Mouse (Mus musculus): ENCODE data around the gene Gm20388. TPM values are rescaled to one million over a fixed set of nuclear protein-coding genes. Genes with fewer than 3 reads are reported as not detected.

Gene Gm20388
- total RNA-seq, 2 experiments from 2014 or later: 1.3 to 8.5 TPM

GRCm38 (mm10) chr8:120683602-120684001 is 773.0 kb downstream of the Gm20388 start:
- DNase-seq (ENCODE audit: low spot score in 2 of 2): peak; percentile 80 to 81

GRCm38 (mm10) chr8:120684082-120684481 is 773.4 kb downstream of the Gm20388 start:
- no peak for DNase-seq (ENCODE audit: low spot score in 2 of 2)

- peak; percentile 46 to 59 for DNase-seq (ENCODE audit: low spot score in 2 of 2)
These were observed 774.5 kb downstream of the Gm20388 start for GRCm38 (mm10) chr8:120685097-120685496.

GRCm38 (mm10) chr8:120685591-120685990 is 775.0 kb downstream of the Gm20388 start:
- DNase-seq (ENCODE audit: low spot score in 2 of 2): no peak

- no peak for DNase-seq (ENCODE audit: low spot score in 2 of 2)
These were observed 775.4 kb downstream of the Gm20388 start for GRCm38 (mm10) chr8:120686051-120686450.

- DNase-seq (ENCODE audit: low spot score in 2 of 2): no peak
These were observed 775.9 kb downstream of the Gm20388 start for GRCm38 (mm10) chr8:120686576-120686975.

GRCm38 (mm10) chr8:120687786-120688185 is 777.1 kb downstream of the Gm20388 start:
- DNase-seq (ENCODE audit: low spot score in 2 of 2): no peak

- DNase-seq (ENCODE audit: low spot score in 2 of 2): no peak
These were observed 777.9 kb downstream of the Gm20388 start for GRCm38 (mm10) chr8:120688511-120688910.

GRCm38 (mm10) chr8:120692934-120693333 is 782.3 kb downstream of the Gm20388 start:
- no peak for DNase-seq (ENCODE audit: low spot score in 2 of 2)

- no peak for DNase-seq (ENCODE audit: low spot score in 2 of 2)
These were observed 783.3 kb downstream of the Gm20388 start for GRCm38 (mm10) chr8:120693861-120694493.

GRCm38 (mm10) chr8:120696401-120697153 is 785.9 kb downstream of the Gm20388 start:
- DNase-seq (ENCODE audit: low spot score in 2 of 2): no peak

GRCm38 (mm10) chr8:120697154-120697978 is 786.7 kb downstream of the Gm20388 start:
- no peak for DNase-seq (ENCODE audit: low spot score in 2 of 2)

- DNase-seq (ENCODE audit: low spot score in 2 of 2): no peak
These were observed 787.3 kb downstream of the Gm20388 start for GRCm38 (mm10) chr8:120697979-120698272.

- no peak for DNase-seq (ENCODE audit: low spot score in 2 of 2)
These were observed 787.8 kb downstream of the Gm20388 start for GRCm38 (mm10) chr8:120698426-120698825.

- DNase-seq (ENCODE audit: low spot score in 2 of 2): no peak
These were observed 788.4 kb downstream of the Gm20388 start for GRCm38 (mm10) chr8:120699079-120699478.

GRCm38 (mm10) chr8:120699565-120699964 is 788.9 kb downstream of the Gm20388 start:
- no peak for DNase-seq (ENCODE audit: low spot score in 2 of 2)

- no peak for DNase-seq (ENCODE audit: low spot score in 2 of 2)
These were observed 789.4 kb downstream of the Gm20388 start for GRCm38 (mm10) chr8:120700053-120700452.

GRCm38 (mm10) chr8:120701758-120702465 is 791.3 kb downstream of the Gm20388 start:
- no peak for DNase-seq (ENCODE audit: low spot score in 2 of 2)

- no peak for DNase-seq (ENCODE audit: low spot score in 2 of 2)
These were observed 793.6 kb downstream of the Gm20388 start for GRCm38 (mm10) chr8:120704203-120704602.

- DNase-seq (ENCODE audit: low spot score in 2 of 2): no peak
These were observed 794.5 kb downstream of the Gm20388 start for GRCm38 (mm10) chr8:120705163-120705562.

- no peak for DNase-seq (ENCODE audit: low spot score in 2 of 2)
These were observed 795.6 kb downstream of the Gm20388 start for GRCm38 (mm10) chr8:120706193-120706592.

Measured in adrenal gland, adult 18-20 months (tissue).